Mouse (Mus musculus) T-helper 17 cell (primary cell): ENCODE measurements around the gene Prkn.

Source experiments
- in situ Hi-C, 2 experiments: fragments of 300-600 bp; cut with MboI, MseI; formaldehyde crosslinking; loops; 1 replicate in 1 of 2; 2 replicates in 1 of 2; pipeline ENCODE4 v1.15.1; 2025; ENCODE audit warnings: high pct_unique_total_duplicates in 2 of 2

The Prkn gene

DNA sequence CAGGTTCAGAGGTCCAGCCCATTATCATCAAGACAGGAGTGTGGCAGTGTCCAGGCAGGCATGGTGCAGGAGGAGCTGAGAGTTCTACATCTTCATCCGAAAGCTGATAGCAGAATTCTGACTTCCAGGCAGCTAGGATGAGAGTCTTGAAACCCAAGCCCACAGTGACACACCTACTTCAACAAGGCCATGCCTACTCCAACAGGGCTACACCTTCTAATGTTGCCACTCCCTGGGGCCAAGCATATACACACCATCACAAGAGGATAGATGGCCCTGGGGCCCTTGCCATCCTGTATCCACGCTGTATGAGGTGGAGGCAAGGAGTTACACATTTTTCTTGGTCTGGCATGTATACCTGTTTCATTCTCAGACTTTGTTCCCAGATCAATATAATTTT lies 1197.4 kb downstream of the Prkn start:
- in situ Hi-C loops: loop anchor here (5.0 to 10.0 kb wide), 2 partner anchors 175 to 1733 kb away; no protein-coding TSS in a partner anchor

DNA sequence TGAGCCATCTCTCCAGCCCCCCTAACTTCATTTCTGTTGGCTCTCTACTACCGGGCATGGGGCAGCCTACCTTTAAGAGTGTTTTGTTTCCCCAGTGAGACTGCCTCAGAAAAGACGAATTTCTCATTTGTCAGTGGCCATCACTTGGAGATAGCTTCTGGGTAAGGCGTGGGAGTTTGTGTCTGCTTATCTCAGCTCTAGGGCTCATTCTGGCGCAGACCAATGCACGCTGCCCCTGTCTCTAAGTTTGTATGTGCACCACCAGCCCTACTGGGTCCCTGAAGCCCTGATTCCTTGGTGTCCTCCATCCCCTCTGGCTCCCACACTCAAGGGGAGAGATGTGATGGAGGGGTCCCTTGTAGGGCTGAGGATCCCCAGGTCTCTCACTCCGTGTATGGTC lies 1198.3 kb downstream of the Prkn start:
- in situ Hi-C loops: loop anchor here (5.0 to 10.0 kb wide), 2 partner anchors 174 to 1734 kb away; no protein-coding TSS in a partner anchor

DNA sequence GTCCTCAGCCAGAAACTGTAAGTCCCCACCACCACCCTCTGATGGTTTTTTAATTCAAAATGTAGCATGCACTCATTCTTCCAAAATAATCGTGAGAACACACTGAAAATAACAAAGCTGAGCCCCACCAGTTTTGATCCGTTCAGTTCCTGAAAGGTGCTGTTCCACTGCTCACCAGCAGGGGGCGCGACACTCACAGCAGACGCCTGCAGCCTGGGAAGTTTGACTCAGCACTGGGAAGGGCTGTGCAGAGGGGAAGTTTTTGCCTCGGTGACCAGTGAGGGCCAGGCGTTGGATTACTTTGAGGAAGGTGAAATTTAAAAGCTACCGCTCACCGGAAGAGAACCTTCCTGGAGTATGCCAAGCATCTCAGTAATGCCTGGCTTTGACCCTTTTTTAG lies 1199.0 kb downstream of the Prkn start:
- in situ Hi-C loops: loop anchor here (5.0 to 10.0 kb wide), 2 partner anchors 173 to 1734 kb away; no protein-coding TSS in a partner anchor

DNA sequence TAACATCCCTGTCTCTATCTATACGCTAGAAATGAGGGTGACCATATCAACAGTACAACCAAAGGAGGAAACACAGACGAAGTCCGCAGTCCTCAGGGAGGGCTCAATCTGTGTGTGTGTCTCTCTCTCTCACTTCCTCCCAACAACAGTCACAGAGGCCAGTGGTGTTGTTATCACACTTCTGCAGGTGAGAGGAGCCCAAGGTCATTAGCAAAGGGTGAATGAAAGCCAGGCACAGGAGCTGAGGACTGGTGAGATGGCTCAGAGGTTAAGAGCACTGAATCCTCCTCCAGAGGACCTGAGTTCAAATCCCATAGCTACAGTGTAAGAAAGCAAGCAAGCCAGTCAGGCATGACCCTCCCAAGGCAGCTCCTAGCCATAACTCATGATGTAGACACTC lies 1199.7 kb downstream of the Prkn start:
- in situ Hi-C loops: loop anchor here (5.0 to 10.0 kb wide), 3 partner anchors 57 to 1735 kb away; no protein-coding TSS in a partner anchor

DNA sequence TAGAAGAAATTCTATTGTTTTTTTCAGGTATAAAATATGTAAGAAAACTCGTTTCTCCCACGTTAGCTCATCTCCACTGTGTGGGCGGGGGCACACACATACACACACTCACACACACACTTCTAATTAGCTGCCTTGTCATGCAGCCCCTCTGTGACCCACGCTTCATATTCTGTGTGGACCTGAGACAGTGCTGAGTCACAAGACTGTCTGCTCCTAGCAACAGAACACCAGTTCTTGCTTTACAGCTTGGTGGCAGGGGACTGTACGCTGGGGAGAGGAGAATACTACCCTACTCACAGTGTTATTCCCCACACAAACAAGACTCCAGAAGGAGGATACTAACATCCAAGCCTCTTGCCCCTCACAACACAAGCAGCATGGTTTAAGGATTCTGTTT lies 1200.4 kb downstream of the Prkn start:
- in situ Hi-C loops: loop anchor here in 1 of 2 experiments (5.0 kb wide), 1 partner anchor 57 kb away; no protein-coding TSS in a partner anchor

DNA sequence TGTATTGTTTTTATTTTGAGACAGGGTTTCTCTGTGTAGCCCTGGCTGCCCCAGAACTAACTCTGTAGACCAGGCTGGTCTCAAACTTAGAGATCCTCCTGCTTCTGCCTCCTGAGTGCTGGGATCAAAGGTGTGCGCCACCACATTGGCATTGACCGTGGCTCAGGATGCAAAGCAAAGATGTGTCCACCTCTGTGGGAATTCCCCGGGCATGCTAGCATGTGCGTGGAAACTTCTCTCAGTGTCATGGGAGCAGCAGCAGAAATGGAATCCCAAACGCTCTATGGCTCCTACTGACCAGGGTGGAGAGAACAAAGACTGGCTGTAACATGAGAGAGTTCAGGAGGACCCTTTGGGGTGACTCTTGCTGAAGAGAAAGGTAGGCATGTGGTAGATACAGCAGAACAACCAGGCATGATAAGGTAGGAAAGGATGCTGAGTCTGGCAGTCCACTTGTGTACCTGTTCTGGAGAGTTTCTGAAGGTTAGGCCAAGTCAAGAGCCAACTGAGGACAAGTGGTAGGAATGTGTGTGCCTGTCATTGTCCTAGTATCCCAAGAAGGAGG lies 1201.0 kb downstream of the Prkn start:
- in situ Hi-C loops: loop anchor here in 1 of 2 experiments (5.0 kb wide), 1 partner anchor 56 kb away; no protein-coding TSS in a partner anchor

DNA sequence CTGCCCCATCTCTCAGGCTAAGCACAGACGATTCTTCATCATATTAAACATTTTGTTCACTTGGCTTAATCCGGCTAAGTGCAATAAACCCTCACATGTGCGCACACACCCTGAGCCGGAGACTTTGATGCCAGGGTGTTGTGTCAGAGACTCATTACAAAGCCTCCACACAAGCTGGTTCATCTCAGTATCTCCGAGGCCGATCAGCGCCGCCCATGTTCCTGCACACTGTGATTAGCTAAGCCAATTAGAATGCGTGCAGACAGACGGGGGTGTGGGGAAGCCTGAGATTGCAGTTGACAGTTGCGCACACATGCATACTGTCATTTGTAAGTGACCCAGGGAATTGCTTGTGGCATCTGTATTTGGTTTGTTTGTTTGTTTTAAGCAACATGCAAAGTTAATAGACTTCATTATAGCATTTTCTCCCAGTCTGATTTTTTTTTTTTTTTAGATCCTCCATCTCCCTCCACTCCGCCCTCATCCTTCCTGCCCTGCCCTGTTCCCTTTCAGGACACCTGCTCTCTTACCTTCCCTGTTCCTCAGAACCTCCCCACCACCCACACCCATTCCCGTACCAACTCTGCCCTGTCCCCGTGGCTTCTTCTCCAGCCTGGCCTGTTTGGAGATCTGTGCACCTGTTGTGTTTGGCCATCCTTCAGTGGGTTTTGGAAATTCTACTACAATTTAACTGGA lies 1202.5 kb downstream of the Prkn start:
- in situ Hi-C loops: loop anchor here in 1 of 2 experiments (5.0 kb wide), 1 partner anchor 55 kb away; no protein-coding TSS in a partner anchor

DNA sequence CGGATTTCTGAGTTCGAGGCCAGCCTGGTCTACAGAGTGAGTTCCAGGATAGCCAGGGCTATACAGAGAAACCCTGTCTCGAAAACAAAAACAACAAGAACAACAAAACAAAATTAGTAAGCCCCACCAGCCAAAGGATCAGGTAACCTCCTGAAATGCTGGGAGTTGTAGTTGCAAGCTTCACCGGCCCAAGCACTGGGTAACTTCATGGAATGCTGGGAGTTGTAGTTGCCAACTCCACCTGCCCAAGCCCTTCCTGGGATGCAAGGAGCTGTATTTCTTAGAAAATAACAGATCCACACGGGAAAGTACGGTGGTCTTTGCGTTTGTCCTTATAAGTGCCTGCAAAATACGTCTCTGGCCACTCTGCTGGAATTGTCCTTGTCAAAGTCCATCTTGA lies 1204.0 kb downstream of the Prkn start:
- in situ Hi-C loops: loop anchor here in 1 of 2 experiments (5.0 kb wide), 1 partner anchor 53 kb away; no protein-coding TSS in a partner anchor

DNA sequence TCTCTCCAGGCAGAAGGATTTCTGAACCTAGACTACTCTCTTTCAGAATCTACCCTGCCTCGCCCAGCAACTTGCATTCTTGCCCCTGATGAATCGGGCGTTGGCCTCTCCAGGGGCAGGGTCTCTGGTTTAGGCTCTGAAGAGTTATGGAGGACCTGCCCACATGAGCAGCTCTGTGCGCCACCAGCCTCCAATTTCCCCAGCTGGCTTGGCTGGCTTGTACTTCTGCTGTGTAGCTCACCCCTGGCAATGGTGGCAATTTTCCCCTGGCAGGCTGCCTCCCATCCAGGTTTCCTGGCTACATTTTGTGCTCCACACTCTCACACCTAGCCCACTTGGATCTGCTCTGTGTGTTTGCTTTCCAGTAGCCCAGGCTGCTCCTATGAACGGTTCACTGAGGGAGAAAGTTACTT lies 1205.7 kb downstream of the Prkn start:
- in situ Hi-C loops: loop anchor here (5.0 kb wide), 2 partner anchors 336 to 341 kb away; no protein-coding TSS in a partner anchor

DNA sequence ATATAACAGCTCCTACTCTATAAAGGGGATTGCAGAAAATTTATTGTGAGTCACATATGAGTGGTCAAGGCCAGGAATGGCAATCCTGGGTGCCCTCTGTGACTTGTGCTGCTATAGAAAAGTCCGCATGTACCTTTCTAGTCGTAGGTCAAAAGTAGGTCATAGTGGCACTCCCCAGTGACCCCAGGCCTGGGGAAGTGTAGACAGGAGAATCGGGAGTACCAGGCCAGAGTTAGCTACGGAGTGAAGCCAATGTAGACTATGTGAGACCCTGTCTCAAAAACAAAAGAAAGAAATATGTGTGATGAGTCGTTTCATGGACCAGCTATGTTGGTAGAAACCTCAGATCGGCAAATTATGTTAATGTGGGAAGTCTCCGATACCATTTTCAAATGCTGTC lies 1206.8 kb downstream of the Prkn start:
- in situ Hi-C loops: loop anchor here (5.0 kb wide), 2 partner anchors 335 to 340 kb away; no protein-coding TSS in a partner anchor

DNA sequence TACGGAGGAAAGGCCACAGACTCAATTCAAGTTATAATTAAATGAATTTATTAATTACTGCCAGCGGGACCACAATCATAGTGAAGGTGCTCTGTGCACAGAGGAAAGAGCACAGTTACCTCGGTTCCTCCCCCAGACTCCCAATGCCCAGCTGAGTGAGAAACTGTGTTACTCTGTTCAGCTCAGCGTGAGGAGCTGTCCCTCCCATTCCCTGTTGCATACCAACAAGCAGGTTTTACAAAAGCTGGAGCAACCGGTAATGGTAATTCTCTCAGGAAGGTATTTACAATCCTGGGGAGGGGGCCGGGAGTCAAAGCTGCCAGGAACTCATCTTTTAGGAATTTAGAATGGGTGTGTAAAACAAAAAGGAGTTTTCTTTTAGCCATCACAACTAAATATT lies 1207.3 kb downstream of the Prkn start:
- in situ Hi-C loops: loop anchor here (5.0 kb wide), 2 partner anchors 335 to 340 kb away; no protein-coding TSS in a partner anchor

DNA sequence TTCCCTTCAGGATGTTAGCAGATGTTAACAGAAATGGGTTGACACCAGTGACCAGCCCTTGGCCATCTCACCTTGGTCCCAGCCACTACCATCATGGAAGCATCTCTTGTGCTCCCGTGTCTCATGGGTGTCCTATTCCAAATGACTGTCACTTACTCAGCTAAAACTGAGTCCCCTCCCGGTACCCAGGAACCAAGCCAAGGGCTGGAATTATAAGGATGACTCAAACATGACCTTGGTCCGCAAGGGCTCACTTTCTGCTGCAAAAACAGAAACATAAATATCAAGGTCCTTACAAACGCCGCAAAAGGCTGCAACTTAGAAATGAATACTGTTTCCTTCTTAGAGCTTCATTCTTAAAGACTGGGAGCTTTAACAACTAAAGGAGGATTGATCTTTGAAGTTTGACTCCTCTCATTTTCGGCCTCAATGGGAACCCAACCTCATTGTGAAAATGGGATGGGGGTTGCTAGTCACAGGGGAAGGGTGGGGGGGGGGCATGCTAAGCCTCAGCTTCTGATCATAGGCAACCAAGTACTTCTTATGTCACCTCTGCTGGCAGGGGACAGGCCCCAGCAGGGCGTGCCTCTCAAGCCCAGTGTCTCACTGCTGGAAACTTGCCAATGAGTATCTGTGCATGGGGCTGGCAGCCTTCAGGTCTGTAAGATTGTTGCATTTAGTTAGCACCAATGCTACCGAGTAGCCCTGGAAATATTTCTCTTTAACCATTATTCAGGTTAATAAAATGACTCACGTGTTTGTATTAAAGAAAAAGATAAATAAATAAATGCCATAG lies 1208.7 kb downstream of the Prkn start:
- in situ Hi-C loops: loop anchor here (5.0 kb wide), 2 partner anchors 333 to 338 kb away; no protein-coding TSS in a partner anchor

DNA sequence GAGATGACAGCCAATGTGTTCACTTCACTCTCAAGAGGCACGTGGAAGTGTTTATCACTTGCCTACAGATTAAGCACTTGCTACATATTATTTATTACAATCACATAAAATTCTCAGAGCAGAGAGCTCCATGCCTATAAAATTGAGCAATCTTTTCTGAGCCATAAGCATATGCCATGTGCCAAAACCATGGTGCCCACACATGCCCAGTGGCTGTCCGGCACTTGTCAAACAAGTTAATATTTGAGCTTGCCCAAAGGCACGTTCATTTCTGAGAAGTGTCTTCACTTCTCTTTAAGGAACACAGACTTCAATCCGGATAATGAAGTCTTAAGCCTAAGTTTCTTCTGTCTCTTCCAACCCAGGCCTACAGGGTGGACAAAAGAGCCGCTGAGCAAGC lies 1210.1 kb downstream of the Prkn start:
- in situ Hi-C loops: no loop called here

DNA sequence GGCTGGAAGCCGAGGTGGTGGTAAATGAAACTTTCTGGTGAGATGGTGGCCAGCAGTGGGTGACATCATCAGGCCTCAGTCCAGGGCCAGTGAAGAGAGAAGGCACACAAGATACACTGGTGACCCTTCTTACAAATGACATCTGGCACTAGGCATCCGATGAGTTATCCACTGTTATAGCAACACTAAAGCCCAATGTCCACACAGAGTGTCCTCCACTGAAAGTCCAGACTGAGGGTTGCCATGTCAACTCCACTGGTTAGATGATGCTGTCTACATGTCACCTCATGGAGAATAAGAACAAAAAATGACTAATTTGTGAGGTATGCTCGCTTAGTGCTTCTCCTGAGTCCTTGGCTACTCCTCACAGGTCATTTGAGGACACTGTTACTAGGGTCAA lies 1210.8 kb downstream of the Prkn start:
- in situ Hi-C loops: no loop called here

DNA sequence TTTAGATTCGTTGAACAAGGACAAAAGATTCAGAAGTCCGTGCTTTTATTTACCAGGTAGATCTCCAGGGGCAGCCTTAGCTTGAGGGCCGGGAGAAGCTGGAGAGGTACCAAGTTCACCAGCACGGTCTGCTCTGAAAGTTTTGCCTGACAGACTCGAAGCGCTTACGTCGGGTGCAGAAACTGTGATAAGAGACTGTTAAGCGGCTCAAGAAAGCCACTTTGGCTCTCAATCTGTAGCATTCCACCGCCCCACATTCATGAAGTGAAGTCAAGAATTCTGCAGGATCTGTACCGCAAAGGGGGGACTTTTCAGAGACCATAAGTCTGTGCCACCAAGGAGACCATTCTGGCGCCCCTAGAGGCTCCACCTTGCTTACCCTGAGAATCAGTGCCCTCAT lies 1212.5 kb downstream of the Prkn start:
- in situ Hi-C loops: no loop called here

DNA sequence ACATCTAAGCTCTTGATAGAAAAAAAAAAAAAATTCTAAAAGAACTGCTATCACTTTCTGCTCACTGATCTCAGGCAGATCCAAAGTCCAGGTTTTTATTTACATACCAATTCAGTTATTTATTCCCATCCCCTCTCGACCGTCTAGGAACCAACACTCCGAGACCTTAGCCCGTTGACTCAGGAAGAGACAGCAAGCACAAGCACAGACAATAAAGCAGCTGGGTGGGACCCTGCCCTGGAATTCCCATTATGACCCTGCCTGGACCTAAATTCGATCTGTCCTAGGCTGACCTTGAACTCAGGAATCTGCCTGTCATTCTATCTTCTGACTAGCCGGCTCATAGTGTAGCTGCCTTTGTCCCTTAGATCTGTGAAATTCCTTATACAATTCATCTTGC lies 1218.9 kb downstream of the Prkn start:
- in situ Hi-C loops: no loop called here

DNA sequence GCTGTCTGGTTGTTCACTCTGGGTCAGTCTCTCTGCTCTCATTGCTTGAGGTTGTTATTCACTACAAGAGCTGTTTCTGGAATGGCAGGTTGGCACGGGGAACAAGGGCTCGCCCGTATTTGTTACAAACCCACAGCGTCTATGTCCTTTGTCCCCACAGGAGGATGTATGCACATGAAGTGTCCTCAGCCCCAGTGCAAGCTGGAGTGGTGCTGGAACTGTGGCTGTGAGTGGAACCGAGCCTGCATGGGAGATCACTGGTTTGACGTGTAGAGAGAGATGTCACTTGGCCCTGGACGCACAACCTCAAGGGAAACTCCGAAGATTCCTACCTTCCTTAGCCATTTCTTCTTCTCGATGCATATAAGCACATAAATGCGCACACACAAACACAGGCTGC lies 1221.2 kb downstream of the Prkn start:
- in situ Hi-C loops: loop anchor here (10.0 kb wide), 2 partner anchors 573 to 927 kb away; no protein-coding TSS in a partner anchor

DNA sequence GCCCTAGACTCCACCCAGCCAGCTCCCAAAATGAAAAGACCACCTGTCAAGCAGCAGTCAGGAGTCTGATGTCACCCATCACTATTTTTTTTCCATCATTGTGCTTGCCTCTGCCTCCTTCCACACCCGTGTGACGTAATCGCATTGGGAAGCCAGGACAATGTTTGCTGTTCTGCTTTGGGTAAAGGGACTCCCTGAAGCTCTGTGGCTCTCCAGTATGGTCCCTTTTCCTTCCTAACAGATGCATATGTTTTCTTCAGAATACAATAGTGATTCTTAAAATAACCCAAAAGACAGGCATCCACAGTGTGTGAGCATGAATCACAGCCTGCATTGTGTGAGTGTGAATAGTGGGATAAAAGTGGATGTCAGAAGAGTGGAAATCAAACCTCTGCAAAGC lies 1222.7 kb downstream of the Prkn start:
- in situ Hi-C loops: loop anchor here (10.0 kb wide), 2 partner anchors 572 to 928 kb away; no protein-coding TSS in a partner anchor

DNA sequence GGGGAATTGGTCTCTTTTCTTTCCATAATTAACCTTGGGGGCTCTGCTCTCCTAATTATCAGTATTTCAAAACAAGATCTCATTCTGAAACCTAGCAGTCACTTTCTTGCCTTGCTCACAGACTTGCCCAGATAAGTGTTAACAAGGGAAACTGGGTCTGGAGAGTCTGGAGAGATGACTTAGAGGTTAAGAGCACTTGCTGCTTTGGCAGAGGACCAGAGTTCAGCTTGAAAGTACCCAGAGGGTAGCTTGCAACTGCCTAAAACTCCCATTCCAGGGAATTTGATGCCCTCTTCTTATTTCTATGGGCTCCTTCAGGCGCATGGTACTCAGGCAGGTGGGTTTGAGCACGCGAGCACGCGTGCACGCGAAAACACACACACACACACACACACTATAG lies 1223.3 kb downstream of the Prkn start:
- in situ Hi-C loops: loop anchor here (10.0 kb wide), 2 partner anchors 571 to 929 kb away; no protein-coding TSS in a partner anchor

DNA sequence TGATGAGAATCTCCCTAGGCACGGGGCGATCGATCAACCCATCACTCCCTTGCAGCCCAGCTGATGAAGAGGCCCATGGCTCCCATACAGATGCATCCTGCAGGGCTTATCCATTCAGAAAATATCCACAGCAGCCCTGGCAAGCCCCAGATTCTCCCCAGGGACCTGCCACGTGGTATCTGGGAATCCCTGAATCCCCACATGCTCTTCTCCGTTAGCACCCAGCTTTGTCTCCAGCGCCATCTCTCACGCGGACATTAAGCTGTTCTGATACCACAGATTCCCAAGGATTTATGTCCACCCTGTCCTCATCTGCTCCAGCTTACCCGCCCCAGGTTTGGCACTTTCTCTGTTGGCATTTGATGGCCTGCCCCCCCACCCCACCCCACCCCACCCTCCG lies 1225.9 kb downstream of the Prkn start:
- in situ Hi-C loops: loop anchor here (10.0 kb wide), 2 partner anchors 569 to 931 kb away; no protein-coding TSS in a partner anchor

DNA sequence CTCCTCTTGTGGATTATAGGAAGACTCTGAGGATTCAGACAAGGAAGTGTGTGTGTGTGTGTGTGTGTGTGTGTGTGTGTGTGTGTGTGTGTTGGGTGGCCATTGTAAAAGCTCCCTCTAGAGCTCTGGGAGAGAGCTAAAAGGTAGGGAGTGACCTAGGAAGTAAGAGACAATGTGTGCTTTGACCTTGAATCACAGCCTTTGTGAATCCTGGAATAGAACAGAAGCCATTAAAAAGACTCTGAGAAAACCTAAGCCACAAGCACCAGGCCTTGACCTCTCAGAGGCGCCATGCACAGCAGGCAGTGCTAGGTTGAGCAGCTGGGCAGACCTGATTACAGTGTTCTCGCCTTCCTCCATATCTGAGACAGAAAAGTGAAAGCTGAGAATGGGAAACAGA lies 1236.6 kb downstream of the Prkn start:
- in situ Hi-C loops: no loop called here
